Mouse (Mus musculus): Measurements from ENCODE around the gene Mtor. TPM values are rescaled to one million over a fixed set of nuclear protein-coding genes. Genes with fewer than 3 reads are reported as not detected.

Mtor gene
- polyA plus RNA-seq, 1 experiment: 39.8 TPM

DNA sequence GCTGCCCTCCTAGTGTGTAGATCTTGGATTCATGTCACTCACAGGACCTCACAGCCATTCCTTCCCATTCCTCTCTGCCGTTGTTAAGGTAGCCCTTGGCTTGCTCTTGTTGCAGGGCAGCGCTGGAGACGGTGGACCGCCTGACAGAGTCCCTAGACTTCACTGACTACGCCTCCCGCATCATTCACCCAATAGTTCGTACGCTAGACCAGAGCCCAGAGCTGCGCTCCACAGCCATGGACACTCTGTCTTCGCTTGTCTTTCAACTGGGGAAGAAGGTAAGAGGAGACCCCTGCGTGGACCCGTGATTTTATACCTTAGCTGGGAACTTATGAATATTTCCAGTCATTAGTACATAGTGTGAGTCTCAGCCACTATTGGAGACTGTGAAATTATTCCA lies 36.1 kb downstream of the Mtor start:
- 95% methylated on average over 12 of the region's 12 CpGs for WGBS
- Histone ChIP-seq H3K36me3 (ENCODE audit: control insufficient read depth, insufficient read depth, low read length) (peaks cover 29% of the 10 kb centered on the region), H3K4me3 (ENCODE audit: insufficient read depth, low read depth, low read length) (no peak overlapping the region), H3K27ac (ENCODE audit: insufficient read depth, low read depth, low read length) (no peak overlapping the region), H3K4me1 (ENCODE audit: control insufficient read depth, insufficient read depth, low read length) (peaks cover 18% of the 10 kb centered on the region; the same call in 1 of the 2 replicates), H3K27me3 (replicated peaks; ENCODE audit: control insufficient read depth, insufficient read depth, low read length) (no peaks in the 10 kb centered on the region)
- TF ChIP-seq POLR2A (IDR thresholded peaks at IDR 0.05; ENCODE audit: low read depth, low read length) (no peak), CTCF (conservative IDR thresholded peaks at IDR 0.05; ENCODE audit: insufficient read depth, insufficient read length, low read depth, low read length) (no peak)
- DNase-seq: no peak

- no peak overlapping the region for H3K4me3 ChIP-seq (ENCODE audit: insufficient read depth, low read depth, low read length)
- WGBS: 46% methylated on average over 2 of the region's 2 CpGs
- H3K27me3 ChIP-seq (replicated peaks; ENCODE audit: control insufficient read depth, insufficient read depth, low read length): no peaks in the 10 kb centered on the region
- peak; percentile 87 for DNase-seq
- peak overlapping the region; percentile 95 for H3K27ac ChIP-seq (ENCODE audit: insufficient read depth, low read depth, low read length)
- peaks cover 26% of the 10 kb centered on the region for H3K36me3 ChIP-seq (ENCODE audit: control insufficient read depth, insufficient read depth, low read length)
- peaks cover 23% of the 10 kb centered on the region; the same call in 1 of the 2 replicates for H3K4me1 ChIP-seq (ENCODE audit: control insufficient read depth, insufficient read depth, low read length)
- TF ChIP-seq POLR2A (IDR thresholded peaks at IDR 0.05; ENCODE audit: low read depth, low read length) (no peak), CTCF (conservative IDR thresholded peaks at IDR 0.05; ENCODE audit: insufficient read depth, insufficient read length, low read depth, low read length) (no peak)
Observed at GRCm38 (mm10) chr4:148487841-148488240, 39.4 kb downstream of the Mtor start.

DNA sequence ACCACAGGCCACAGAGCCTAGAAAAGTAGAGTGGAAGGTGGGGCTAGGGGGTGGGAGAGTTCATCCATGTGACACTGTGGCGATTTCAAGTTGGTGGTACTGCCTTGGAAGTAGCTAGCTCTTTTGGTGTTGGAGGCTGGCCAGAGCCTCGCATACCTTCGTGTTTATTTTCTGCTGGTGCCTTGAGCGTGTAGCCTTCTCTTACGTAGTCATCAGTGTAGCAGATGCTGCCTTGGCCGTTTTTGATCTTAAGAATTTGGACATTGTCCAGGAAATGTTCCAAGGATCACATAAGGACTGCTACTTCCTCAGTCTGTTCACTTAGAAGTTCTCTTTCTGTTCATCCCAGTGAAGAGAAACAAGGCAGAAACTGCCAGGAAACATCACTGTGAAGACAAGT lies 42.1 kb downstream of the Mtor start:
- peaks cover 20% of the 10 kb centered on the region; the same call in 1 of the 2 replicates for H3K4me1 ChIP-seq (ENCODE audit: control insufficient read depth, insufficient read depth, low read length)

DNA sequence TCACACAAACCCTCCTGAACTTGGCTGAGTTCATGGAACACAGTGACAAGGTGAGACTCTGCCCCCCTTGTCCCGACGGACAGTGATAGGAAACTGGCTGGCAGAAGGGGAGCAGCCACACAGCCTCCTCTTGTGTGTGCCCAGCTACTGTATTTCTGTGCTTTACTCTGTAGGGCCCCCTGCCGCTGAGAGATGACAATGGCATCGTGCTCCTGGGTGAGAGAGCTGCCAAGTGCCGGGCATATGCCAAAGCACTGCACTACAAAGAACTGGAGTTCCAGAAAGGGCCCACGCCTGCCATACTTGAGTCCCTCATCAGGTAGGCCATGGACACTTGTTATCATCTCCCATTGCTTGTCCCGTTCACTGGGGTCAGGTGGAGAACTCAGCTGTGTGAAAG lies 43.0 kb downstream of the Mtor start:
- DNase-seq: peak; percentile 60
- no peak overlapping the region for H3K4me3 ChIP-seq (ENCODE audit: insufficient read depth, low read depth, low read length)
- WGBS: 73% methylated on average over 7 of the region's 7 CpGs
- peaks cover 13% of the 10 kb centered on the region for H3K36me3 ChIP-seq (ENCODE audit: control insufficient read depth, insufficient read depth, low read length)
- H3K27ac ChIP-seq (ENCODE audit: insufficient read depth, low read depth, low read length): no peak overlapping the region
- TF ChIP-seq POLR2A (IDR thresholded peaks at IDR 0.05; ENCODE audit: low read depth, low read length) (no peak), CTCF (conservative IDR thresholded peaks at IDR 0.05; ENCODE audit: insufficient read depth, insufficient read length, low read depth, low read length) (no peak; the same call in 1 of the 2 replicates)
- peaks cover 20% of the 10 kb centered on the region; the same call in 1 of the 2 replicates for H3K4me1 ChIP-seq (ENCODE audit: control insufficient read depth, insufficient read depth, low read length)
- no peaks in the 10 kb centered on the region for H3K27me3 ChIP-seq (replicated peaks; ENCODE audit: control insufficient read depth, insufficient read depth, low read length)

More for the DNA sequence above, 42.1 kb downstream of the Mtor start:
- Histone ChIP-seq H3K27ac (ENCODE audit: insufficient read depth, low read depth, low read length) (peak overlapping the region; percentile 45), H3K36me3 (ENCODE audit: control insufficient read depth, insufficient read depth, low read length) (peaks cover 15% of the 10 kb centered on the region), H3K4me3 (ENCODE audit: insufficient read depth, low read depth, low read length) (no peak overlapping the region), H3K27me3 (replicated peaks; ENCODE audit: control insufficient read depth, insufficient read depth, low read length) (no peaks in the 10 kb centered on the region)
- TF ChIP-seq POLR2A (IDR thresholded peaks at IDR 0.05; ENCODE audit: low read depth, low read length) (no peak), CTCF (conservative IDR thresholded peaks at IDR 0.05; ENCODE audit: insufficient read depth, insufficient read length, low read depth, low read length) (no peak)
- DNase-seq: peak; percentile 59
- 30% methylated on average over 6 of the region's 6 CpGs for WGBS

GRCm38 (mm10) chr4:148495160-148495559 lies 46.7 kb downstream of the Mtor start:
- 92% methylated on average over 6 of the region's 6 CpGs for WGBS
- DNase-seq: no peak
- Histone ChIP-seq H3K4me3 (ENCODE audit: insufficient read depth, low read depth, low read length) (no peak overlapping the region), H3K36me3 (ENCODE audit: control insufficient read depth, insufficient read depth, low read length) (no peaks in the 10 kb centered on the region; the same call in none of the 2 replicates), H3K4me1 (ENCODE audit: control insufficient read depth, insufficient read depth, low read length) (peaks cover 7% of the 10 kb centered on the region; the same call in 1 of the 2 replicates), H3K27me3 (replicated peaks; ENCODE audit: control insufficient read depth, insufficient read depth, low read length) (no peaks in the 10 kb centered on the region), H3K27ac (ENCODE audit: insufficient read depth, low read depth, low read length) (no peak overlapping the region)
- TF ChIP-seq POLR2A (IDR thresholded peaks at IDR 0.05; ENCODE audit: low read depth, low read length) (no peak), CTCF (conservative IDR thresholded peaks at IDR 0.05; ENCODE audit: insufficient read depth, insufficient read length, low read depth, low read length) (no peak)

DNA sequence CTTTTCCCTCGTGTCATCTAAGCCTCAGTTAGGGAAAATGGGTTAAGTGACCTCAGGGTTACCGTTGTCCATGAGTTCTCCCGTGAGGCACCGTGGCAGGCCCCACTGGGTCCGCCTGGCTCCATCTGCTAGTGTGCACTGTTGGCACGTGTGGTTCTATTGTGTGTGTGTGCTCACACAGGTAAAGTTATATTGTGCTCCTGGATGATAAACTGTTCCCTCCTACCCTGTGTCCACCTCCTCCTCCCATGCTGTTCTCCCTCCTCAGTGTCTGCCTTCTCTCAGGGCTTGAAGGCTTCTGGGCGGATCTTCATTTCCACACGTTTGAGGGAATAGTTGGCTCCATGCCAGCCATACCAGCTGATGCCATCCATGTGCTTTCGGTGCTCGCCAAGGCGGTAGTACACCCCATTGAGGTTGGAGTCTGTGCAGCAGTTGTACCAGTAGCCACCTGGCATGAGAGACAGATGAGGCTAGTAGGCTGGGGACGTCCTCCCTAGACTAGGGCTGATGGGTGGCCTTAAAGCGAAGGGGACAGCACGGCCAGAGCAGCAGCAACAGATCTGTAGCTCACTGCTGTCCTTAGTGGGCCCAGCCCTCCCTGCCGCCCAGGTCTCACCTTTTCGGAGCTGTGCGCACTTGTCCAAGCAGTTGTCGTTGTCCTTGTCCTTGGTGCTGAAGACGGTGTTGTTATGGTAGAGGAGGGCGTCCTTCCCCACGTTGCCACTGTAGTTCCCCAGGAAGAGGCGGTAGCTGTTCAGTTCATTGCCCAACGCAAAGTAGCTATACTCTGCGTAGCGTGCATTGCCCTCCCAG lies 47.7 kb downstream of the Mtor start:
- TF ChIP-seq CTCF (conservative IDR thresholded peaks at IDR 0.05; ENCODE audit: insufficient read depth, insufficient read length, low read depth, low read length) (no peak), POLR2A (IDR thresholded peaks at IDR 0.05; ENCODE audit: low read depth, low read length) (no peak)
- H3K4me3 ChIP-seq (ENCODE audit: insufficient read depth, low read depth, low read length): no peak overlapping the region
- peak; percentile 48 for DNase-seq
- H3K27me3 ChIP-seq (replicated peaks; ENCODE audit: control insufficient read depth, insufficient read depth, low read length): no peaks in the 10 kb centered on the region
- H3K4me1 ChIP-seq (ENCODE audit: control insufficient read depth, insufficient read depth, low read length): peaks cover 3% of the 10 kb centered on the region; the same call in 1 of the 2 replicates
- H3K36me3 ChIP-seq (ENCODE audit: control insufficient read depth, insufficient read depth, low read length): no peaks in the 10 kb centered on the region; the same call in none of the 2 replicates
- 77% methylated on average over 25 of the region's 25 CpGs for WGBS
- no peak overlapping the region for H3K27ac ChIP-seq (ENCODE audit: insufficient read depth, low read depth, low read length)

DNA sequence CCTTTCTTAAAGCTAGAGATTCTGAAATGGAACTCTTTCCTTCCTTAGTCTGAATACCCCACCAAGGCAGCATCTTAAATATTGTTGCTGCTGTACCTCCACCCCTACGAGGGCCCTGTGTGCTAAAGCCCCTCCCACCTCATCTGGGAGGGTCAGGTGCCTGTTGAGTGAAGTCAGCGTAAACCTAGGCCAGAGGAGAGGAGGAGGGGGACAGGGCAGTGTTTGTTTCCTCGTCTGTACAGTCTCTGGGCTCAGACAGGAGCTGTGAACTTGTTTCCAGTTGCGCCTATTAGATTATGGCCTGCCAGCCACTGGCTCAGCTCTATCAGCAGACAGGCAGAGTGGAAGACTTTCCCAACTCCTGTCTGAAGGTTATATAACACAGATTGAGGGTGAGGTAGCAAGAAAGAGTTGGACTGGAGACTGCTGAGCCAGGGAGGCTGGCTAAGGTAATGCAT lies 52.0 kb downstream of the Mtor start, which contains the start of gene Angptl7:
Gene Angptl7, minus strand, starts transcription at position 51 of the 458 bp plus-strand sequence.
- TF ChIP-seq POLR2A (IDR thresholded peaks at IDR 0.05; ENCODE audit: low read depth, low read length): no peak
- TF ChIP-seq CTCF (conservative IDR thresholded peaks at IDR 0.05; ENCODE audit: insufficient read depth, insufficient read length, low read depth, low read length): no peak
- peak; percentile 67 for DNase-seq
- Histone ChIP-seq H3K27me3 (replicated peaks; ENCODE audit: control insufficient read depth, insufficient read depth, low read length) (no peaks in the 10 kb centered on the region), H3K4me3 (ENCODE audit: insufficient read depth, low read depth, low read length) (no peak within 1 kb of the TSS), H3K36me3 (ENCODE audit: control insufficient read depth, insufficient read depth, low read length) (no peaks in the 10 kb centered on the region; the same call in none of the 2 replicates), H3K4me1 (ENCODE audit: control insufficient read depth, insufficient read depth, low read length) (peaks cover 3% of the 10 kb centered on the region; the same call in 1 of the 2 replicates), H3K27ac (ENCODE audit: insufficient read depth, low read depth, low read length) (peak within 1 kb of the TSS; percentile 11; the same call in 1 of the 2 replicates)
- WGBS: 51% methylated on average over 4 of the region's 4 CpGs

Data from kidney, adult 2 months (tissue).